Mouse (Mus musculus): Measurements from ENCODE around the gene Crygc.

The Crygc gene

GRCm38 (mm10) chr1:65073589-65073988 lies at the start of gene Crygc:
Gene Crygc (minus strand): TSS chr1:65073689.
- DNase-seq: no peak

- DNase-seq: no peak
Measured at GRCm38 (mm10) chr1:65122574-65123372, 49.3 kb upstream of the Crygc start, which contains the start of gene D630023F18Rik. Gene D630023F18Rik (minus strand): TSS chr1:65123214.

GRCm38 (mm10) chr1:65119438-65119837 lies 45.9 kb upstream of the Crygc start, which contains the start of gene Gm28845:
Gene Gm28845 (minus strand): TSS chr1:65119558.
- DNase-seq: no peak

- no peak for DNase-seq
Measured at GRCm38 (mm10) chr1:65118150-65118913, 44.8 kb upstream of the Crygc start.

GRCm38 (mm10) chr1:65113536-65114172 lies 40.2 kb upstream of the Crygc start:
- DNase-seq: no peak

- no peak for DNase-seq
Measured at GRCm38 (mm10) chr1:65112807-65113196, 39.3 kb upstream of the Crygc start.

- DNase-seq: peak; percentile 17
Measured at GRCm38 (mm10) chr1:65112031-65112806, 38.7 kb upstream of the Crygc start.

- no peak for DNase-seq
Measured at GRCm38 (mm10) chr1:65109756-65110435, 36.4 kb upstream of the Crygc start.

- DNase-seq: no peak
Measured at GRCm38 (mm10) chr1:65109196-65109595, 35.7 kb upstream of the Crygc start.

GRCm38 (mm10) chr1:65107654-65108279 lies 34.3 kb upstream of the Crygc start:
- DNase-seq: no peak

GRCm38 (mm10) chr1:65103273-65103672 lies 29.8 kb upstream of the Crygc start, which contains the start of gene Cryga:
Gene Cryga (minus strand): TSS chr1:65103373.
- no peak for DNase-seq

- no peak for DNase-seq
Measured at GRCm38 (mm10) chr1:65096953-65097352, 23.5 kb upstream of the Crygc start.

- no peak for DNase-seq
Measured at GRCm38 (mm10) chr1:65091566-65091965, 18.1 kb upstream of the Crygc start.

- DNase-seq: no peak
Measured at GRCm38 (mm10) chr1:65090370-65090769, 16.9 kb upstream of the Crygc start.

GRCm38 (mm10) chr1:65088567-65089356 lies 15.3 kb upstream of the Crygc start:
- no peak for DNase-seq

GRCm38 (mm10) chr1:65082188-65082587 lies 8.7 kb upstream of the Crygc start, which contains the start of gene Crygb:
Gene Crygb (minus strand): TSS chr1:65082288.
- no peak for DNase-seq

GRCm38 (mm10) chr1:65075607-65076006 lies 2.1 kb upstream of the Crygc start:
- DNase-seq: no peak

- no peak for DNase-seq
Measured at GRCm38 (mm10) chr1:65067842-65068241, 5.6 kb downstream of the Crygc start.

- DNase-seq: no peak
Measured at GRCm38 (mm10) chr1:65064201-65064600, 9.3 kb downstream of the Crygc start.

GRCm38 (mm10) chr1:65063352-65063751 lies 10.1 kb downstream of the Crygc start, which contains the start of gene Crygd:
Gene Crygd (minus strand): TSS chr1:65063452.
- DNase-seq: no peak
